Mouse (Mus musculus): Measurements from ENCODE around the gene Dpp4.

Gene Dpp4

DNA sequence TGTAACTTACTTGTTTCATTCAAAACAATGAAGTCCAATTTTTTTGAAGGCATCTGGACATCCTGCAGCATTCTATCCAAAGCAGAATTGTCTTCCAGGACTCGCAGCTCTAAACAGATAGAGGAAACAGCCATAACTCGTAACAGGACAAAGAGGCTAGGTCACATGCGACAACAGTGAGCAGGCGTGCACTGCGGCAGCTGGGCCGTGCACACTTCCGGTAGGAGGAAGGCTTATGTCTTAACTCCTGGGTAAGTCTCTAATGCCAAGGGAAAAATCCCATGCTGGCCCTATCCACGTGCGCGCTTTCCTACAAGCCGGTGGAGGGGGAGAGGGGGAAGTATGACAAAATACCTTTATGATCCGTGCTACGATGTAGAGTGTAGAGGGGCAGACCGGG, 55.4 kb downstream of the Dpp4 start:
- no peak for DNase-seq

- no peak for DNase-seq
Observed at GRCm38 (mm10) chr2:62355766-62356165, 56.3 kb downstream of the Dpp4 start.

DNA sequence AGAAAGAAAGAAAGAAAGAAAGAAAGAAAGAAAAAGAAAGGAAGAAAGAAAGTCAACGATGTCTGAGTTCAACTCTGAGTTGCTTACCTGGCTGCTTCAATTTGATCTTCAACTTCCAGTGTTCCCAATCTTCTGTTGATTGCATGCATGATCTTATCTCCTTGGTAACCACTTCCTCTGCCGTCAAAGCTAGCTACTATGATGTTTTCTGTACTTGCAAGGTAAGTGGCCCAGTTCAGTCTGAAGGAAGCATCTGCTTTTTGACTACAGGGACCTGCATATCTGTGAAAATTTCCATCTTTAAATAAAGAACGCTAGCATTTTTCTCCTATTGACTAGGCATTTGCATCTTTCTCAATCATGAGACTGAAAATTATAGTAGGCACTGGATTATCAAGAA, 60.0 kb downstream of the Dpp4 start:
- DNase-seq, result no peak

DNA sequence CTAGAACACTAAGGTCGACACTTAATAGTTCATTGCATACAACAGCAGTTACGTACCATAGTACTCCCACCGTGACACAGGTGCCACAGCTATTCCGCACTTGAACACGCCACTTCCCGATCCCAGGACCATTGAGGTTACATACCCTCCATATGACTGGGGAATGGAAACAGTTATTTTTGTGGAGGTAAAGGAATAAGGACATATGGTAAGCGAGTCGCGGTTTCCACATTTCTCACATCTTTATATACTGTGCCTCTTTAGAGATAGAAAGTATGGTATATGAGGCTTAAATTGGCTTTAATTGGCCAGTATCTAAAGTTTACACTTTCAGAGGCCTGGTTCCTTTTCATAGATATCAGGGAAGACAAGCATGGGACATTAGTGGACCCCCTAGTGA, 64.3 kb downstream of the Dpp4 start:
- DNase-seq, result no peak

GRCm38 (mm10) chr2:62346771-62347170, 65.3 kb downstream of the Dpp4 start:
- DNase-seq, result no peak

DNA sequence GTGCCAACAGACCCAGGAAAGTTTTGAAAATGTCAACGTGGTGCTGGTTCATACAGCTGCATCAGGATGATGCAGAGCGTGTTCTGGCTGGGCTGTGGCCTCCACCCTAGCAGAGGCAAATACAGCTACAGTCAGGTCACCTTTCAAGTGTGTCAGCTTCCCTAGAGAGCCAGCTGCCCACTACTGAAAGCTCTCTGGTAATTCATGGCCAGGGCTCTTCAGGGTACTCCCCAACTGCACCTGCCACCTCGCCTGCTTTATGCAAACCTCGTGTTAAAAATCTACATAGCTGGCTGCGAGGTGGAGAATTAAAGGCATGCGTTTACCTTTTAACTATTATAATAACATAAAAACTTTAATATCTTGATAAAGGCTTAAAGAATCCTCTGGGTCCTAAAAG, 67.7 kb downstream of the Dpp4 start:
- no peak for DNase-seq

- no peak for DNase-seq
Observed at GRCm38 (mm10) chr2:62341734-62342128, 70.3 kb downstream of the Dpp4 start.

DNA sequence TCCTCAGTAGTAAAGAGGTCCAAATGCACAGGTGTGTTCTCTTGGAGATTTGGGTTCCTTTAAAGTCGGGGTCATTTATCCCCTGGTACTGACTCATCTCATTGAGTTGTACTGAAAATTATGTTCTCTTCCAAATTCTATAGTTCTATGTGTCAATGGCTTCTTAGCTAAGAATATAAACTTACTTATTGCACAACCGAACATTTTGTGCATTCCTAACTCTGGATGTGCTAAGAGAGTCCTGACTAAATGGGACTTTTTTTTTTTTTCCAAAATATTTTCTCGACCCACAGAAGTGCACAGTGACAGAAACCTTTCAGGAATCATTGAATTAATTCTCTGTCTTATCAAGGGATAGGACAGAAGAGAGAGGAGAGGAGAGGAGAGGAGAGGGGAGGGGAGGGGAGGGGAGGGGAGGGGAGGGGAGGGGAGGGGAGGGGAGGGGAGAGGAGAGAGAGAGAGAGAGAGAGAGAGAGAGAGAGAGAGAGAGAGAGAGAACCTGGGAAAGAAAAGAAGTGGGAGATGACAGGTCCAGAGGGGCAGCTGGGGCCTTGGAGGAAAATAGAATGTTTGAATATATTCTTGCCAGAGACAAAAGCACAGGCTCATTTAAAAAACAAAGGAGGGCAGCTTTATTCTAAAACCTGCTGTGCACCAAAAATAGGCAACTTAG, 70.8 kb downstream of the Dpp4 start:
- DNase-seq, result no peak

DNA sequence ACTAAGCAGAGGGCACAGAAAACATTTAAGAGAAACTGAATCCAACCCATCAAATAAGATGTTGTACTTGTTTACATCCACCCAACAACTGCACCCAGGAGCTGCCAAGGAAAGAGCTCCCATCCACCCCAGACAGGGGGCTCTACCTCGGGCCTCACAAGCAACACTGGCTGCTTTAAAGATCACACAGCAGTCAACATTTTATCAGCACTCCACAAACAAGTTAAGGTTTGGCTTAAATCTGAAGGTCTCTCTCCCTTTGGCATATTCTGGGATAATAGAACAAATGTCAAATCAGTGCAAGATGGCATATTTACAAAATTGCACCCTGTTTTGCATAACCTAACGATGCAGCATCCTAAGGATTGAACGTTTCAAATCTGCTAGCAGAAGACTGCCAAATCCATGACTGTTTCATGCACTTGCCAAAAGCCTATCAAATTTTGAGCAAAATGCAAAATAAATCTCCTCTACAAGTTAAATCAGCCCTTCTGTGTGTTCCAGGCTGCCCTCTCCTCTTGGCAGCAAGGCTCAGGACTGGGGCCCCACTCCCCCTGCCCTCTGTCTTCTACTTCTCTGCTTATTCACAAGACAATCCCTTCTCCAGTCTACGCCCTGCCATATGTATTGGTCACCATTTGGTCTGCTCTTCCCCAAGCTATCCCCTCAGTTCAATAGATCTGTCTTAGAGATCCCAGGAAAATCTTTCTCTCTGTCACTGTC, 72.6 kb downstream of the Dpp4 start:
- no peak for DNase-seq

- no peak for DNase-seq
Observed at GRCm38 (mm10) chr2:62337086-62337485, 74.9 kb downstream of the Dpp4 start.

DNA sequence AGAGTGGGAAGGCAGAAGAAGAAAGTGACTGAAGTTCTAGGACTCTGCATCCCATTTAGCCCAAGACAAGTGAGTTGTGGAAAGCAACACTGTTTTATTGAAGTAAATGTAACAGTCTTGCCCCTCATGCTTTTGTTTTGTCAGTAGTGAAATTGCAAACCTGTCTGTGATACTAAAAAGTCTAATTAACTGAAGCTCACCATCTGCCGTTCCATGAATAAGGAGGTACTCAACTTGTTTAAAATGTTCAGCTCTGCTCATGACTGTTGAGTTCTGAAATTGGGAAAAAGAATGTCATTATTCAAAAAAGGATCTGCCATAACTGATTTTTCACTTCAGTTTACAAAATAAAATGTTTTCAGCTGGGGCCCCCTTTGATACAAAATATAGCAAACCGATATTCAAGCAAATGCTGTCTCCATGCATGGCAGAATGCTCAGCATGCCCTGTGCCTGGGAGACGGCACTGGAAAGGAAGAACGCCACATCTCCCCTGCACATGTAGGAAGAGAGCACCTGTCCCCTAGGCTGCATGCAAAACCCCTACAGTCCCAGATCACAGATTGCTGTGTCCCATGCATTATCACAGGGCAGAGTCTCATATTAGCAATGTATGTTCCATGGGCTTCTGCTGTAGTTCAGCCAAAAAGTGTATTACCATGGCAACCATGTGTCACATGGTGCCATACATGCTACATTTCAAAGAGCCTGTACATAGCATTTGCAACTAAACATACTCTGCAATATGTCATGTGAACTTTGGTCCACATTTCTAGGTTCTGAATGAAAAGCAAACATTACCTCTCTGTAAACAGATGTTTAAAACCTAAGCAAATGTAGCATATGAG, 77.4 kb downstream of the Dpp4 start:
- no peak for DNase-seq

- no peak for DNase-seq
Observed at GRCm38 (mm10) chr2:62332465-62332864, 79.6 kb downstream of the Dpp4 start.

DNA sequence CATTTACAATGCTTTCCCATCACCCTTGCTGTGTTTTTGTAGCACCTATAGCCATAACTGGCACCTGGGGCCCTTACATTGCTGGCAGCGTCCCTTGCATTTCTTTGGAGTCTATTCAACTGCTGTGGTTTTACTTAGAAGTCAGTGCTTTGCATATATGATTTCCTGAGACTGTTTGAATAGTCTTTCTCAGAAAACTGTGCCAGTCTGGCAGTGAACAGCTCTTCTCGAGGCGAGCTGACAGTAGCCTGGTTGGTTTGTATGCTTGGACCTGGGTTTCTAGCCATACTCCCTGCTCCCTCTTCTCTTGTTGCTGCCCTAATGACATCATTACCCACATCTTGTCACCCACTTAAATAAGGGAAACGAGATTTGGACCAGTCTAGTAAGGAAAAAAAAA, 80.1 kb downstream of the Dpp4 start:
- DNase-seq, result no peak

- DNase-seq, result no peak
Observed at GRCm38 (mm10) chr2:62325388-62325787, 86.6 kb downstream of the Dpp4 start.

- DNase-seq, result no peak
Observed at GRCm38 (mm10) chr2:62323078-62323637, 88.9 kb downstream of the Dpp4 start.

- DNase-seq, result no peak
Observed at GRCm38 (mm10) chr2:62319489-62319888, 92.5 kb downstream of the Dpp4 start.

- no peak for DNase-seq
Observed at GRCm38 (mm10) chr2:62316930-62317329, 95.1 kb downstream of the Dpp4 start.

DNA sequence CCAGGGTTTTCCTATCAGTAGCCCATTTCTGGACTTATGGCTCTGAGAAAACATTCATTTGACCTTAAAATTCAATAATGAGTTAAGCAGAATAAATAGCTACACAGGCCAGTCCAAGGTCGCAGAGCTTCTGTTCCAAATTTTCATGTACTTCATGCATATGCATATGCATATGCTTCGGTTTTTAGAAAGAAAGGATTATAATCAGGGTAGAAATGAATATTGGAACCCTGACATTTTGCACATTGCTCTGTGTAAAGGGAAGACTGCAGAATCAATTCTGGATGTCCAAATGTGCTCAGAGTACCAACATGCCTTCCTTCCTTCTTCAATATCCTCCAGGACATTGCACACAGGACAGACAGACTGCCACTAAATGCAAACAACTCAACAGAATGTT, 104.6 kb downstream of the Dpp4 start:
- no peak for DNase-seq

DNA sequence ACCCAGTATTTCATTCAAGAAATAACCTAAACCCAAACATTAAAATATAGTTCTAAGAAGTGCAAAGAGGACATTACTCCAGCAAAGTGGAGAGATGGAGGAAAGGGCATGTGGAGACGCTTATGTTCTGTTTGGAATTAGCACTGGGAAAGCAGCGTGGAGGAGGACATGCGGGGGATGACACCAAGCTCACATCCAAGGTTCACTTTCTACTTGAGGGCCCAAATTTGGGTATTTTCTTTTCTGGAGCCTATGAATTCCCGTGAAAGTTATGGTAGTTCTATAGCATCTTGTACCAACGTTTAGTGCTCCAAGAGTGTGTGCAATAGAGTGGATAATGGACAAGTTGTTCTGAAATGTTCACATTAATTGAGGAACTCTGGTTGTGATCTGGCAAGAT, 105.1 kb downstream of the Dpp4 start:
- DNase-seq, result no peak

DNA sequence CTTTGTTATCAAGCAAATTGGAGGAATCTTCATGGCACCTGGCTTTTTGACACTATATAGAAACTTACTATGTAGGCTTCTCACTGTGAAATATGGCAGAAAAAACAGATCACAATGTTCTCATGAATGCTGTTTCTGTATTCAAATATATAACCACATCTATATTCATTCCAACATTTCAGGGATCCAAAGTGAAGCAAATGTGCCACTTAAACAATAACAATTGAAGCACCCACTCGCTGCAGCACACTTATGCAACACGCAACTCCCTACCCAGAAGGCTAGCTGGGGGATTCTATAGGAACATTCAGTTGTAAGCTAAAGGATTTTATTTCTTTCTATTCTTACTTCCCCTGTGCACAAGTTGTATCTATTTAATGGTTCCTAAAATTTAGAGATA, 110.3 kb downstream of the Dpp4 start:
- DNase-seq, result no peak

GRCm38 (mm10) chr2:62293846-62294245, 118.2 kb downstream of the Dpp4 start:
- DNase-seq, result no peak

GRCm38 (mm10) chr2:62287532-62287931, 124.5 kb downstream of the Dpp4 start:
- no peak for DNase-seq

DNA sequence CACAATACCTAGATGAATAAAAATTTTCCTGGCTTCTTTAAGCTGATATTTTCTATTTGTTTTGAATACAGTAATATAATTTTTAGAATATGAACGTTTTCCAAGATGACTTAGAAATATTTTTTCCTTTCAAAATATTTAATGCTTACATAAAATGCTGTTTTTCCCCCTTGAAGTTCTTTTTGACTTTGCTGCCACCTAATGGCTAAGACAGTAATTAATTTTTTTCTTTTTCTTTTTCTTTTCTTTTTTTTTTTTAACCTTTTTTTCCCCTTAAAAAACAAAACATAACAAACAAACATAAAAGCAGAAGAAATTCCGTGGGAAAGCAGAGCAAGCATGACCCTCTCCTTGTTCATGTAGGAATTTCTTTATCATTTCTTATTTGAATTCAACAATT, 126.2 kb downstream of the Dpp4 start:
- DNase-seq, result no peak

GRCm38 (mm10) chr2:62285026-62285425, 127.0 kb downstream of the Dpp4 start:
- DNase-seq, result no peak
